Mouse (Mus musculus) thymus, adult 18-20 months (tissue): ENCODE data around the gene Enox1.

ENCODE experiments used
- DNase-seq, 2 experiments: peaks; one replicate each; pipeline ENCODE4 v3.0.0; 2022; ENCODE audit warnings: mixed read lengths in 2 of 2

Enox1 gene

GRCm38 (mm10) chr14:77716981-77717380, 560.4 kb downstream of the Enox1 start:
- no peak for DNase-seq

DNA sequence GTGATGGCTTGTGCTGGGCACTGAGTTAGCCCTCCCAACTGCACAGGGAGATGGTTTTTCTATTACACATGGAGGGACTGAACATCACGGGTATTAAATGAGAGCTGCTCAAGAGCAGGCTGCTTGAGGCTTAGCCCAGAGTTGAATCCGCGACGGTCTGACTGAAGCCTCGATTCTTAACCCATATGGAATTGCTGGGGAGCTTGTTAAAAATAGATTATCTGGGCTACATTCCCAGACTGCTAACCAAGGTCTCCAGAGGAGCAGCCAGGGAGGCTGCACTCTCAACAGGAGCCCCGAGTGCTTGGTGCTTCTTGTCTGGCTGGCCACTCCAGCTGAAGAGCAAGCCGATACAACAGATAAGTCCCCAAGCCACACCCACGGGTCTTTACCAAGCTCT, 562.3 kb downstream of the Enox1 start:
- no peak for DNase-seq

- DNase-seq = no peak
Measured at GRCm38 (mm10) chr14:77738056-77738455, 581.5 kb downstream of the Enox1 start.

DNA sequence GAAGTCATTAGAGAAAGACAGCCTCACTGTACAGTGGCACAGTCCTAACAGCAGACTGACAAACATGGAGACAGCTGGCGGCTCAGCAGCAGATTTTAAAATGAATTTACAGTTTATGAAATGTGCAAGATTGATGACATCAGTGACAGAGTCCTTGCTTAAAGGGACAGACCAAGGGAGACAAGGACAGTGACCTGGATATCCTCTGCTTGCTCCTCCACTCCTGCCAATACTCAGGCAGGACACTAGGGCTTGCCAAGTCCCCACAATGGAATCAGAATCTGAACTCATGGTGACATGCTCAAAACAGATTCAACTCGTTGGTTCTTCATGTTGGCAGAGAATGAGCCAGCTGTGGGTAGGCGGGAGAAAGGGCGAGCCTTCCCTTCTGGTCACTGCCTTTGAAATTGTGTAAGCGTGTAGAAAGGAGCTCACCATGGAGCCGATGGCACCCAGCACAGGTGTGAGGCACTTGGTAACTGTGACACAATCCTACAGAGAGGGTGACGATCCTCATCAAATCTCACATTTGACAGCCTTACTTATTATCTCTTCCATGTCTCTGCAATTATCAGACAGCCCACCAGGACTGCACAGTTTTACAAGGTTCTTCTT, 582.3 kb downstream of the Enox1 start:
- DNase-seq = no peak

- DNase-seq = no peak
Measured at GRCm38 (mm10) chr14:77739376-77739775, 582.8 kb downstream of the Enox1 start.

GRCm38 (mm10) chr14:77744638-77745240, 588.2 kb downstream of the Enox1 start:
- DNase-seq = no peak

DNA sequence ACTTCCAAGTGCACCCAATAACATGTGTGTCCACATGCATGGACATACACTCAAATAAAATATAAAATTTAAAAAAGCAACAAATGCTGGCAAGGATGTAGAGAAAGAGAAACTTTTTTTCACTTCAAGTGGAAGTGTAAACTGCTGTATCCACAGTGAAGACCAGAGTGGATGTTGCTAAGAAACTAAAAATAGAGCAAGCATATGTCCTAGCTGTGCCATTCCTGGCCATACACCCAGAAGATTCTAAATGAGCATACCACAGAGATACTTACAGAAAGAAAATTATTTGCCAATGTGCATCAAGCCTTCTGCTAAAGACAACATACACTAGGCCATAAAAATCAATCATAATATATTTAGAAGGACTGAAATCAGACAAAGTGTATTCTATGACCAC, 592.4 kb downstream of the Enox1 start:
- no peak for DNase-seq
